Mouse (Mus musculus) v-Abl transformed pro-B cells (cell line): Measurements from ENCODE around the gene Cd2bp2.

Experiments used
- in situ Hi-C, 2 experiments: fragments of 400-800 bp; cut with MboI; formaldehyde crosslinking; loops; one replicate each; pipeline ENCODE4 v1.15.1; 2025; ENCODE audit not compliant: unreplicated experiment in 2 of 2

The Cd2bp2 gene

DNA sequence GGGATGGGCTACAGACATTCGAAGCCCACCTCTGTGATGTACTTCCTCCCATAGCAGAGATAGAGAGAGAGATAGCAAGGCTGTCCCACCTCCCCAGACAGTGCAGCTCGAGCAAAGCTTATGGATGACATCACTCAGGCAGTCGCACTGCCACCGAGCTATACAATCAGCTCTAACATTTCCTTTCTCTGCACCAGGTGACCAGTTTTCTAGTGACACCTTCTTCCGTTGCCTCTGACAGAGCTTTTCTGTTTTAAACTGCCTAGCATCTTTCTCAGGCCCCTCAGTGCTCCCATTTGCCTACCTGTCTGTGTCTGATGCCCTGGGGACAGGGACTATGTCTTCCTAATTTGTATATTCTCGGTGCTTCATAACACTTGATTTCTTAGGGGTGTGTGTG, 24.6 kb upstream of the Cd2bp2 start:
- in situ Hi-C loops: loop anchor here (10.0 kb wide), 2 partner anchors 106 to 196 kb away; partner anchors contain the start of genes Gm42742 (in 1 of the 2), Maz (in 1 of the 2) and Prrt2 (in 1 of the 2)

DNA sequence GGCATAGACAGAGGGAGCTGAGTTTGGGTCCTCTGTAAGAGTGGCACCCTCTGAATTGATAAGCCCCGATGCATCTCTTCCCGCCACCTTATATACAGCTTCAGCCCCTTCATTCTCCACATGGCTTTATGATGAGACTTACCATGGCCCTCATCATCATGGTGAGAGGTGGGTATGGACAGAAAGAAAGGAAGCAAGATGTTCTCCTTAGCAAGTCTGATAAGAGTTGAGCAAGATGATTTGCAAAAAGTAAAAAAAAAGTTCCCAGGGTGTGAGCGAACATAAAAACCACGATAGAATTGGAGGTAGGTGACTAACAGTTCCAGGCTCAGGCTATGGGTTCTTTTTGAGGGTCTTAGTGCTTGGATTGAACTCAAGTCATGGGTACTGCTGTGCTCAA, 22.8 kb upstream of the Cd2bp2 start:
- in situ Hi-C loops: loop anchor here in 1 of 2 experiments (10.0 kb wide), 1 partner anchor 394 kb away; no protein-coding TSS in a partner anchor

DNA sequence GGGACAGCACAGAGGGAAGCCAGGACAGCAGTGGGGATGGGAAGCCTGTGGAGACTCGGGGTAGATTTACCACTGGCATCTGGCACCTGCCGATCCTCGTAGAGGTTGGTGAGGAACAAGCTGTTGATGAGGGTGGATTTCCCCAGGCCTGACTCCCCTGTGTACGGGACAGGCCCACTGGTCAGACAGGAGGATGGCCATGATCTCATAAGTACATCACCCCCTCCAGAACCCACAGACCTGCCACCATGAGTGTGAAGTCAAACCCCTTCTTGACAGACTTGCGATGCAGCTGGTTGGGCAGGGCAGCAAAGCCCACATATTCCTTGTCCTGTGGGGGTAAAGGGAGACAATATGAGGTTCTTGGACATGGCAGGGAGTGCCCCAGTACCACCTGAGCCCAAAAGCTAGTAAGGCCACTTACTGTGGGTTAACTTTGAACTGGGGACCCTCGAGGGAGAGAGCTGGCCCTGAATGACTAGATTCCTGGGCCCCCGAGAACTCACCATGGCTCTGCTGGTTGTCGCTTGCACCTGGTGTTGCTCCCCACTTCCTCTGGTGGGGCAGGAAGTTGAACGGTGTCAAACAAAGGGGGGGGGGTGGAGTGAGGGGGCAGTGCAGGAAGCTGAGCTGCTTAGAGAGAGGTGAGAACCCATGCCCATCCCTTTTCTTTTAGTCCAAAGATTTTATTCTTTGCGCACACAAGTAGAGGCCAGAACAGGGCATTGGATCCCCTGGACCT, 22.2 kb upstream of the Cd2bp2 start:
- in situ Hi-C loops: loop anchor here in 1 of 2 experiments (10.0 kb wide), 1 partner anchor 393 kb away; no protein-coding TSS in a partner anchor

DNA sequence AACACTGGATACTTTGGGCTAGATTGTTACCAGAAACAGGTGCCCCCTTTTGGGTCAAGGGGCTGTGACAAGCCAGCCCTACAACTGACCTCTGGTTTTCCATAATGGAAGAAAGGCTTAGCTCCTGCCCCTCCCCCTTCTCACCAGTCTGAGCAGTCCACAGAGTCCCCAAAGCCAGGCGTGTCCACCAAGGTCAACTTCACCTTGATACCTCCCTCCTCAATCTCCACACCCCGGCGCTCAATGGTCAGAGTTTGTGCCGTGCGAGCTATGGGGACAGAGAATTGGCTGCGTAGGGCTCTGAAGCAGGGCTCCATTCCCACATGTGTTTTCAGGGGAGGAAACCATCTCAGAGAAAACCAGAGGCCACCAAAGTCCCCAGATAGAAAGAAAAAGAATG, 21.6 kb upstream of the Cd2bp2 start:
- in situ Hi-C loops: loop anchor here in 1 of 2 experiments (10.0 kb wide), 1 partner anchor 393 kb away; no protein-coding TSS in a partner anchor

DNA sequence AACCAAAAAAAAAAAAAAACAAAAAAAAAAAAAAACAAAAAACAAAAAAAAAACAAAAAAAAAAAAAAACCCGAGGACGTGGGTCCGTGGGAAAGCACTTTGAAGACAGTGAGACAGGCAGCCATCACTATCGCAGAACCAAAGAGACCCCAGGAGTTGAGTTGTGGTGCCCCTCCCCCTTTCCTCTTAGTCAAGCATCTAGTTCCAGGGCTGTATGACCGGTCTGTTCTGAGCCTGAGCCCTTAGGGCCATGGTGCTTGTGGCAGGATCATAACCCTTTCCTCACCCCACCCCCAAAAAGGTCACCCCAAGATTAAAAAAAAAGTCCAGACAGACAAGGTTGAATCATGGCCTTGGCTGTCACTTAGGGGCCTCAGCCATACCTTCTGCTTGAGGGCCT, 20.5 kb upstream of the Cd2bp2 start:
- in situ Hi-C loops: loop anchor here in 1 of 2 experiments (10.0 kb wide), 1 partner anchor 392 kb away; no protein-coding TSS in a partner anchor

DNA sequence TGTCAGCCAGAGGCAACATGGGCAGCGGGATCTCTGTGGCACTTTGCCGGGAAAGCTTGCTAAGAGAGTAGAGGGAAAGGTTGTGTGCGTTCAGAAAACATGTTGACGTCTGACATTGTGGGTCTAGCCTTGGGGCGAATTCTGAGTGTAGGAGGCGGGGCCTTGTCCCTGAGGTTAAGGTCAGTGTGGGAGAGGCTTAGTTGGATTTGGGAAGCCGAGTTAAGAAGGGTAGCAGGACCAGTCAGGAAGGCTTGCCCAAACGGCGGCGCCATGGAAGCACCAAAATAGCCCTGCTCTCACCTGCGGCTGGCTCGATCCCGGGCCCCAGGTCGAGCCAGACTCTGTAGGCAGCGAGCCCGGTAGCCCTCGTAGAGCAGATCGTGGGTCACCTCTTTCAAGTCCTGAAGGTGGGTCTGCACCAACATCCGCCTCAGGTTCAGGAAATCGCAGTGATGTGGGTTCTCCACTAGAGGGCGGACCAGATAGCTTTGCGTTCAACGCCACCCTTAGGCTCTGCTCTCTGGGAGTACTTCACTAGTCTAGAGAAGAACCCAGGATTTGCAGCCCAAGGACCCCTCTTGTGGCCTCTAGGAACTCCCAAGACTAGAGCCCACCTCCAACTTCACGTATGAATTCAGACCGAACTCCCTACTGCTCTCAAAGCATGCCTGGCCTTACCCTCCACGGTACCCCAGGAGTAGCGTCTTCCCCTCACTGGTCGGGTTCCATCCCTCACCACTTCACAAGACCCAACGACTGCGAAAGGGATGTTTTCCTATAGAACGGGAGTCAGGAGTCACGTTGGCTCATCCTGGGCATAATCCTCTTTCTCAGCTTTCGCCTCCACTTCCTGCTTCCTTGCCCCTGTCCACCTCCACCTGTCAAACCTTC, 19.4 kb upstream of the Cd2bp2 start:
- in situ Hi-C loops: loop anchor here in 1 of 2 experiments (10.0 kb wide), 1 partner anchor 390 kb away; no protein-coding TSS in a partner anchor

DNA sequence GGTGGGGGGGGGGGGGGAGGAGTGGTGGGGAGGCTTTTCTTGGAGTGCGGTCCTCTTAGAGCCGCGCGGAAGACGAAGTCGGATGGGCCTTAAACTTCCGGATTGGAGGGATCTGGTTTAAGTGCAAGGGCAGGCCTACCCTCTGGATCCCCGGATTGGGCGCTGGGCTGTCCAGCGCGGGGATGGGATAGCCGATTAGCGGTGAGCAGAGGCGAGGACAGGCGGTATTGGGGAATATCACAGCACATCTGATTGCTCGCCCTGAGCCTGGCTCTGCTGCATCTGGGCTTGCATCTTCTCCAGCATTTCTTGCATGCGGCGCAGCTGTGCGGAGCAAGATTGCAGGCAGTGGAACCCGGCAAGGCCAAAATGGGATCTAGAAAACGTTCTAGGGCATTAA, 18.7 kb upstream of the Cd2bp2 start:
- in situ Hi-C loops: loop anchor here in 1 of 2 experiments (10.0 kb wide), 1 partner anchor 390 kb away; no protein-coding TSS in a partner anchor

DNA sequence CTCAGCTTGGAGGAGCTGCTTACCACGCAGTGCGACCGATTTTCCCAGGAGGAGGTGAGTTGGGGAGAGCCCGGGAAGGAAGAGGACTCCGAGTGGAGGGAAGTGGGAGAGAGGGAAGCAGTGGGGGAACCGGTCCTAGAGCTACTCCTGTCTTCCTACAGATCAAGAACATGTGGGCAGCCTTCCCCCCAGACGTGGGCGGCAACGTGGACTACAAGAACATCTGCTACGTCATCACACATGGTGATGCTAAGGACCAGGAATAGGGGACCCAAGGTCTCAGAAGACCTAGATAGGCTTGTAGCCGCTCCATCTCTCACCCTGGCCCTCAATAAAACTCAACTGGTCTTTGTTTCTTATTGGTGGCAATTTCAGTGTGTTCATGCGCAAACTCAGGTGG, 18.1 kb upstream of the Cd2bp2 start:
- in situ Hi-C loops: loop anchor here in 1 of 2 experiments (10.0 kb wide), 1 partner anchor 389 kb away; no protein-coding TSS in a partner anchor

DNA sequence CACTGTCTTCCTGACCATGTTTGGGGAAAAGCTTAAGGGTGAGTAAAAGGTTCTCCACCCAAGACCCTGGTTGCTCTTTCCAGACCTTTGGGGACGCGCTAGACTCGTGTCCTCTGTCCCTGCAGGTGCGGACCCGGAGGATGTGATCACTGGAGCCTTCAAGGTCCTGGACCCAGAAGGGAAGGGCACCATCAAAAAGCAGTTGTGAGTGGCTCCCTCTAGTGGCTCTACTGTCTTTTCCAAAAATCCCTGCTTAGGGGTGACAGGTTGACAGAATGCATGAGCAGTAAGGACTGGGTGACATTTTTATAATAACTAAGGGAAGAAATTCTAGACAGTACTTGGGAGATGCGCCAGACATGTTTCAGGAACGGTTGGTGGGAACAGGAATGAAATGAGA, 17.6 kb upstream of the Cd2bp2 start:
- in situ Hi-C loops: loop anchor here in 1 of 2 experiments (10.0 kb wide), 1 partner anchor 389 kb away; no protein-coding TSS in a partner anchor

DNA sequence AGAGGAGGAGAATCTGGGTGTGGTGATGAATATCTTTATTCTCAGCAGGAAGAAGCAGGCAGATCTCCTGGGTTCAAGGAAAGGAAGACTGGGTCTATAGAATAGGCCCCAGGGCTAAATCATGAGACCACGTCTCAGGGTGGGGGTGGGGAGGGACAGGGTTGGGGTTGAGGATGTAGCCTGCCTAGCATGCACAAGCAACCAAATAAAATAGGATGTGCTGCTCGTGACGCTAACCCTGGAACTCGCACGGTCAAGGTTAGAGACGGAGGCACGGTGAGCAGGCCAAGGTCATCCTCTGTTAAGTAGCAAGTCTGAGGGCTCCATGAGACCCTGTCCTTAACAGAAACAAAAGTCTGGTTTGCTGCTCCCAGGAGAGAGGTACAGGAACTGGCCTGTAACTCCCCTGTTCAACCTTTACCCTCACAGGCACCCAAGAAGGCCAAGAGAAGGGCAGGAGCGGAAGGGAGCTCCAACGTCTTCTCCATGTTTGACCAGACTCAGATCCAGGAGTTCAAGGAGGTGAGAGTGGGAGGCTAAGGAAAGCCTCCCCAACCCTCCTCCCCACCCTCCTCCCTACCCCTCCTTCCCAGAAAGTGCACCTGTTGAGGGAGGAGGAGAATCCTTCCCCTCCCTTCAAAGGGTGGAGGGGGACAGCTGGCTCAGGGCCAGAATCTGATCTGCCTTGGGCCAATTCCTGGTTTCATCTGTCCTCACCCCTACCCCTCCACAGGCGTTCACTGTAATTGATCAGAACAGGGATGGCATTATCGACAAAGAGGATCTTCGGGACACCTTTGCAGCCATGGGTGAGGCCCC, 16.8 kb upstream of the Cd2bp2 start:
- in situ Hi-C loops: loop anchor here in 1 of 2 experiments (10.0 kb wide), 1 partner anchor 388 kb away; no protein-coding TSS in a partner anchor

DNA sequence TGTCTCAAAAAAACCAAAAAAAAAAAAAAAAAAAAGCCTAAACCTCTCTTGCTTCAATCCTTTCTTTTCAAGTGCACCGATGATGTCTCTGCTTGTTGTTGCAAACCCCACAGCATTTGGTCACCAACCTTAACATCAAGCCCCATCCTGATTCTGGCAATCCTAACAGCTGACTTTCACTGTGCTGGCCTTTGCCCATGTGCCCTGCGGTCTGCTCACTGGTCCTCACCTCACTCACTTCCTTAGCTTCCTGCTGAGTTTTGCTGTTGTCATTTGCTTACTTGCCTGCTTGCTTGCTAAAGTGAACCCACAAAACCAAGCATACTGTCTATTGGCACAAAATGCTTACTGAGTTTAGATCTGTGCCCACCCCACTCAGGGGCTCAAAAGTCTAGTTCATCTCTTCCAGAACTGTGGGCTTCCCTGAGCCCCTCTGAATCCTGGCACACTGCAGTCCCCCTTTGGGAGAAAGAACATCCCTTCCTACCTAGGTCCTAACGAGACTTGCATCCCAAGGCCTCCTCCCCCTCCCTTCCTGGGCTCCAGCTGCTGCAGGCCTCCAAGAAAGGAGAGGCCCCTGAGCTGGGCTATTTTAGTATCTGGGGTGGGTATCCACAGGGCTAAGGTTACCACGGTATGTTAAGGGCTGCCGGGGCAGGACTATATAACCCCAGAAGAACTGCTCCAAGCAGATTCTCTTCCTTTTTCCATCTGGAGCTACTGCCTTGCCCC, 15.3 kb upstream of the Cd2bp2 start:
- in situ Hi-C loops: loop anchor here in 1 of 2 experiments (10.0 kb wide), 1 partner anchor 386 kb away; no protein-coding TSS in a partner anchor

DNA sequence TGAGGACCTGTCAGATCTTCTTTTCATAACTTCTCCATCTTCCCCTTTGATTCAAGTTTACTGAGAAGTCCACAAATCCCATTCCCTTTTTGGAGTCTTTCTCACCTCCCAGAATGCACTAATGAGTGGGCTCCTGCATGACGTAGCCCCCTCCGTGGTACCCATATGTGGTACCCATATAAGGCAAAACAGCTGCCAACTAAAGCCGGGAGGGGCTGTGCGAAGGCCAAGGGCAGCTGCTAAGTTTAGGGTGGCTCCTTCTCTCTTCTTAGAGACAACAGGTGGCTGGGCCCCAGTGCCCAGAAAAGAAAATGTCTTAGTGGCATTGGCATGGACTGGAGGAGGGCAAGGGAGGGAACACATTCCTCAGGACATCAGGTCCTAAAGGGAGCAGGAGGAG, 14.4 kb upstream of the Cd2bp2 start:
- in situ Hi-C loops: loop anchor here in 1 of 2 experiments (10.0 kb wide), 1 partner anchor 385 kb away; no protein-coding TSS in a partner anchor

DNA sequence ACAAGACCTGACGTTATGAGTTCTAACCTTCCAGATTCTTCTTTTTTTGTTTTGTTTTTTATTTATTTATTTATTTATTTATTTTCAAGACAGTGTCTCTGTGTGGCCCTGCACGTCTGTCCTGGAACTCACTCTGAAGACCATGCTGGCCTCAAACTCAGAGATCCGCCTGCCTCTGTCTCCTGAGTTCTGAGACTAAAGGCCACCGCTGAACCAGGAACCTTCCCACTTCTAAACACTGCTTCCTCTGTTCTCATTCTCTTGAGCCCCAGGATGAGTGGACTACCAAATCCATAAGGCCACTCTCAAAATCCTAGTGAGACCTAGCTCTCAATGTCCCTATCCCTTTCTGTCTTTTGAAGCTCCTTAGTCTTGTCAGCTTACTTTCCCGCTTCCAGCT, 14.0 kb upstream of the Cd2bp2 start:
- in situ Hi-C loops: loop anchor here in 1 of 2 experiments (10.0 kb wide), 1 partner anchor 385 kb away; no protein-coding TSS in a partner anchor

DNA sequence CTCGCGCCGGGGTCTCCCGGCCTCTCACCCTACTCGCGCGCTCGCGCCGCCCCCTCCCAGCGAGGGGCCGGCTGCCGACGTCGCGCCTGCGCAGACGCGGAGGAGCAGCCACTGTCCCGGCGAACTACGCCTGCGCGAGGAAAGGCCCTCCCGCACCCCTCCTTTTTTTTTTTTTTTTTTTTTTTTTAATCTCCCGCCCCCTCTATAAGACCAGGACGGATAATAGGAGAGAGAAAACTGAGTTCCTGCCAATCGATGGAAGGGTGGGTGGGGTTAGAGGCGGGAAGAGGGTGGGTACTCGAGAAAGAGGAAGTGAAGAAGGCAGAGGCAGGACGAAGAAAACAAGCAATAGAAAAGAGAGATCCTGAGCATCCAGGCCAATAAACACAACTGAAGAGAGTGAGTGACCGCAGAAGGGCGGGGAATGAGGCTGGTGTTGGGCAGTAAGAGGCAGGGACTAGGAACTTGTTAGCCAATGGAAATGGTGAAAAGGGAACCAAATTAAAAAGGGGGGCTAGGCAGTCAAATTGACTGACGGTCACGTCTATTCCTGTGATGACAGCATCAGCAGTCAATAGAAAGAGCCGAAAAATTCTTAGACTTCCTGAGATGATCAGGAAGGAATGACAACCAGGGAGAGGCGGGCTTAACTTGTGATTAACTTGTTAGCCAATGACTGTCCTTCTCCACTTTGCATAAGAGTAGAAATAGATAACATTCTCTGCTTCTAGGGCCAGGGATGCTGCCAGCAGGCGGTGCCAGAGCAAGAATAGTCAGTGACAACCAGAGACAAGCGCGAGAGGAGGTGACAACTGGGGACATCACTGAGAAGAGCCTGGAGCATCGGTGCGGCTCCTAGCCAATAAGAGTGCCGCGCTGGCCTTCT, 12.9 kb upstream of the Cd2bp2 start, which contains the start of gene Mylpf:
Gene Mylpf, plus strand, starts transcription at position 338 of the 886 bp plus-strand sequence.
- in situ Hi-C loops: no loop called here

DNA sequence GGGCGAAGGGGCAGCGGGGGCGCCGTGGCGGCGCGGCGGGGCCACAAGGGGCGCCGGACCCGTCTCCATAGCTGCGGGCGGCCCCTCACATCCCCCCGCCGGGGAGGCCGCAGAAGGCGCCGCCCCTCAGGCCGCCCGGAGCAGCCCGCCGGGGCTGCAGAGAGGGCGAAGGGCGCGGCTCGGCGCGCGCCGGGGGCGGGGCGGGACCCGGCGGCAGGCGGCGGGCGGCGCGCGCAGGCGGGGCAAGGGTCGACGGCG, 12.4 kb upstream of the Cd2bp2 start, which contains the start of gene Tbc1d10b:
Gene Tbc1d10b, minus strand, starts transcription at position 174 of the 258 bp plus-strand sequence.
- in situ Hi-C loops: no loop called here

DNA sequence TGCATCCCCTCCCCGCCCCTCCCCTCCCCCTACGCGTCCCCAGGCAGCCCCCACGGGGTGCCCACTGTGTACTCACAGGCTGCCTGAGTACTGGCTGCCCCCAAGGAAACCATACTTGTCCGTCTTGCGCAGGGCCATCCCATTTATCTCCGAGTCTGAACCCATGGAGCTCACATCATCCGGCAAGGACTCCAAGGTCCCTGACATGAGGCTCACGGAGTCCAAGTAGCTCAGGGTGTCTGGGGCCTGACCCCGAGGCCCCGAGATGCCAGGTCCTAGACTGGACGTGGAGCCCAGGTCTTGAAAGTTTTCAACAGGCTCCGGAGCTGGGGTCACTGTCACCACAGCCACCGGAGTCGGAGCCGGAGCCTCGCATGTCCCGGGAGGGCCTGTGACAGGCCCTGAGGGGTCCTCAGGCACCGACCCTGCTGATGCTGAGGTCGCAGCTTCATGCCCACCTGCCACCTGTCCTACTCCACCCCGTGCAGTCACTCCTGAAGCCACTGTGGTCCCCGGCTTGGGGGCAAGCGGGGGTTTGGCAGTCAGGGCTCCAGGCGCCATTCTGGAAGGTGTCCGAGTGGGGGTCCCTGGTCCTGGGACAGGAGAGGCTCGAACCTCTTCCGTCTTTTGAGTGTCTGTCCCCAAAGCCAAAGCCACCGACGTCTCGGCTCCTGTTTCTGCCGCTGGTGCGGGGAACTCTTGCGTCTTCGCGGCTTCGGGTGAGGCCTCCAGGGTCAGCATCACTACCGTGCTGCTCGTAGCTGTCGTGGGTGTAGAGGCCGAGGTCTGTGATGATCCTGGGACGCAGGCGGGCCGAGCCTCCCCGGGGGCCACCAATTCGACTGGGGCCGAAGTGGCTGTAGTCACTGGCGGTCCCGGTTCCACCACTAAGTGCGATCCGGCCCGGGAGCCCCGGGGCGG, 11.8 kb upstream of the Cd2bp2 start:
- in situ Hi-C loops: no loop called here

DNA sequence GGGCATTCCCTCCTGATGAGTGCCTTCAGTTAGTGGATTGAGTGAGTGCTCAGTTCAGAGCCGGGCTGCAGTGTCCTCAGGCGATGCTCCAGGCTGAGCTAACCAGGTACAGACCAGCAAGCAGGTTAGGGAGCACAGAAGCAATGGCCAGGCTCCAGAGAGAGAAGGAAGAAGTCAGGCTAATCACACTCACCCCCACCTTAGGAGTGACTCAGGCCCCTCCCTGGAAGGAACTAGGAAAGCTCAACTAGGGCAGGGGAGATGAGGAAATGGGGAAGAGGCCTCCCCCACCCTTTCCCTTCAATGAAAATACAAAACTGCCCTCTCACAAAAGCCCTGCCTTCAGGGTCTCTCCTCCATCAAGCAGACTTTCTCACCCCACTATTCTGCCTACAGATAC, 10.8 kb upstream of the Cd2bp2 start:
- in situ Hi-C loops: no loop called here
